Mouse (Mus musculus) CH12.LX (cell line): ENCODE measurements at regions not wholly inside any gene's neighbourhood (a gene's known extent, or its start where the extent isn't known, plus 50 kb on each side); places are given as distances from the start of the nearest gene placed in this dataset.

ENCODE experiments used
- DNase-seq: peaks from one replicate; pipeline ENCODE4 v3.0.0-alpha.2; 2013; ENCODE audit errors: extremely low read depth
- H3K27ac ChIP-seq: 2 replicates; pipeline ENCODE4 v1.5.1; 2012; ENCODE audit warnings: low read depth, mild to moderate bottlenecking, control low read depth, moderate library complexity; ENCODE audit not compliant: insufficient read depth
- H3K27me3 ChIP-seq: replicated peaks from 2 replicates; pipeline ENCODE3; 2012; ENCODE audit warnings: inconsistent platforms
- H3K36me3 ChIP-seq, 2 experiments: replicated peaks in 1 of 2; 2 replicates each; pipeline versions ENCODE3 to v1.6.1; 2012; ENCODE audit warnings: inconsistent platforms in 1 of 2, low read length in 1 of 2, mild to moderate bottlenecking in 1 of 2, mixed read lengths in 1 of 2, moderate library complexity in 1 of 2; ENCODE audit not compliant: control insufficient read depth in 1 of 2, insufficient read depth in 1 of 2
- H3K4me1 ChIP-seq, 2 experiments: 2 replicates each; pipeline ENCODE4 v1.6.1; 2012; ENCODE audit warnings: inconsistent platforms in 1 of 2, moderate library complexity in 1 of 2; ENCODE audit not compliant: insufficient read depth in 2 of 2, control insufficient read depth in 1 of 2
- H3K4me2 ChIP-seq: 2 replicates; pipeline ENCODE4 v1.6.1; 2012; ENCODE audit warnings: low read depth, mild to moderate bottlenecking, control low read depth; ENCODE audit not compliant: poor library complexity, insufficient read depth, severe bottlenecking
- H3K4me3 ChIP-seq, 3 experiments: fragments of 150-350 bp in 1 of 3; sonication (generic) in 1 of 3; replicated peaks in 1 of 3; 2 replicates each; pipeline versions ENCODE3 to v1.5.1; 2011 to 2012; ENCODE audit warnings: low read depth in 2 of 3, low read length in 2 of 3, mild to moderate bottlenecking in 2 of 3, moderate library complexity in 2 of 3, control low read depth in 1 of 3, improper control_type of control experiment in 1 of 3, inconsistent platforms in 1 of 3, mixed read lengths in 1 of 3; ENCODE audit not compliant: poor library complexity in 1 of 3
- H3K79me2 ChIP-seq: replicated peaks from 2 replicates; pipeline ENCODE4 v1.6.1; 2012; ENCODE audit warnings: mild to moderate bottlenecking, moderate library complexity; ENCODE audit not compliant: control insufficient read depth, poor library complexity, insufficient read depth, severe bottlenecking; ENCODE audit errors: extremely low read depth
- H3K9ac ChIP-seq: 2 replicates; pipeline ENCODE4 v1.6.1; 2012; ENCODE audit warnings: low read depth, mild to moderate bottlenecking, control low read depth, moderate library complexity; ENCODE audit not compliant: insufficient read depth
- H3K9me3 ChIP-seq: replicated peaks from 2 replicates; pipeline ENCODE3; 2012; ENCODE audit warnings: low read length, inconsistent platforms, mixed read lengths
- CHD1 ChIP-seq: IDR thresholded peaks from 2 replicates; pipeline ENCODE4 v1.6.1; 2012; ENCODE audit warnings: low read depth, low read length, improper control_type of control experiment, inconsistent platforms
- CTCF ChIP-seq, 2 experiments: IDR thresholded peaks in 1 of 2; conservative IDR thresholded peaks in 1 of 2; 2 replicates each; pipeline ENCODE4 v1.5.1; 2011 to 2012; ENCODE audit warnings: low read depth in 2 of 2, low read length in 2 of 2, improper control_type of control experiment in 1 of 2, inconsistent platforms in 1 of 2, mild to moderate bottlenecking in 1 of 2, moderate library complexity in 1 of 2
- E2F4 ChIP-seq: IDR thresholded peaks from 2 replicates; pipeline ENCODE4 v1.6.1; 2011; ENCODE audit warnings: low read depth, low read length, improper control_type of control experiment; ENCODE audit not compliant: insufficient replicate concordance
- EP300 ChIP-seq: IDR thresholded peaks from 2 replicates; pipeline ENCODE4 v1.6.1; 2011; ENCODE audit warnings: low read length, improper control_type of control experiment
- IRF4 ChIP-seq: IDR thresholded peaks from 2 replicates; pipeline ENCODE4 v1.6.1; 2014; ENCODE audit warnings: low read depth, mild to moderate bottlenecking, inconsistent platforms, low read length, improper control_type of control experiment
- JUN ChIP-seq: IDR thresholded peaks from 2 replicates; pipeline ENCODE4 v1.6.1; 2011; ENCODE audit warnings: low read depth, mild to moderate bottlenecking, low read length, improper control_type of control experiment, moderate library complexity; ENCODE audit not compliant: insufficient read depth
- MYC ChIP-seq: IDR thresholded peaks from 2 replicates; pipeline ENCODE4 v1.6.1; 2011; ENCODE audit warnings: low read depth, mild to moderate bottlenecking, improper control_type of control experiment, low read length
- NELFE ChIP-seq: IDR thresholded peaks from 2 replicates; pipeline ENCODE4 v1.6.1; 2011; ENCODE audit warnings: low read depth, low read length, improper control_type of control experiment
- PAX5 ChIP-seq: IDR thresholded peaks from 2 replicates; pipeline ENCODE4 v1.6.1; 2012; ENCODE audit warnings: low read length, inconsistent platforms, mixed read lengths
- POLR2A ChIP-seq: IDR thresholded peaks from 2 replicates; pipeline ENCODE4 v1.6.1; 2011; ENCODE audit warnings: low read depth, mild to moderate bottlenecking, improper control_type of control experiment, low read length
- RAD21 ChIP-seq: IDR thresholded peaks from 2 replicates; pipeline ENCODE4 v1.6.1; 2011; ENCODE audit warnings: low read depth, mild to moderate bottlenecking, low read length, improper control_type of control experiment, moderate library complexity
- SIN3A ChIP-seq: IDR thresholded peaks from 2 replicates; pipeline ENCODE4 v1.6.1; 2012; ENCODE audit warnings: low read length, improper control_type of control experiment, inconsistent platforms
- TBP ChIP-seq: conservative IDR thresholded peaks from 2 replicates; pipeline ENCODE4 v1.6.1; 2011; ENCODE audit warnings: low read depth, low read length, improper control_type of control experiment
- TCF12 ChIP-seq: IDR thresholded peaks from 2 replicates; pipeline ENCODE4 v1.6.1; 2014; ENCODE audit warnings: low read depth, mild to moderate bottlenecking, inconsistent platforms, low read length, improper control_type of control experiment
- UBTF ChIP-seq: IDR thresholded peaks from 2 replicates; pipeline ENCODE4 v1.6.1; 2012; ENCODE audit warnings: low read depth, mild to moderate bottlenecking, inconsistent platforms, low read length, improper control_type of control experiment, moderate library complexity
- USF1 ChIP-seq: IDR thresholded peaks from 2 replicates; pipeline ENCODE4 v1.6.1; 2014; ENCODE audit warnings: low read depth, mild to moderate bottlenecking, inconsistent platforms, low read length, improper control_type of control experiment
- USF2 ChIP-seq: conservative IDR thresholded peaks from 2 replicates; pipeline ENCODE4 v1.6.1; 2011; ENCODE audit warnings: low read depth, low read length, improper control_type of control experiment
- ZC3H11A ChIP-seq: IDR thresholded peaks from 2 replicates; pipeline ENCODE4 v1.6.1; 2012; ENCODE audit warnings: low read depth, mild to moderate bottlenecking, inconsistent platforms, low read length, improper control_type of control experiment
- ZKSCAN1 ChIP-seq: IDR thresholded peaks from 2 replicates; pipeline ENCODE4 v1.6.1; 2012; ENCODE audit warnings: low read depth, inconsistent platforms, low read length, improper control_type of control experiment, borderline replicate concordance
- ZMIZ1 ChIP-seq: IDR thresholded peaks from 2 replicates; pipeline ENCODE4 v1.6.1; 2012; ENCODE audit warnings: low read depth, mild to moderate bottlenecking, inconsistent platforms, low read length, improper control_type of control experiment
- dilution Hi-C: fragments of 300-500 bp; cut with MboI; formaldehyde crosslinking; loops from 2 replicates; pipeline ENCODE4 v1.14.3; 2020; ENCODE audit warnings: low sequenced_read_pairs; ENCODE audit not compliant: extremely low pct_unique_long_range_greater_than_20kb, extremely low pct_ligation_motif_present
- in situ Hi-C: fragments of 300-500 bp; cut with MboI; formaldehyde crosslinking; loops from 3 replicates; pipeline ENCODE4 v1.14.3; 2019; ENCODE audit warnings: low sequenced_read_pairs, low pct_ligation_motif_present, low pct_unique_long_range_greater_than_20kb, mixed read lengths

DNA sequence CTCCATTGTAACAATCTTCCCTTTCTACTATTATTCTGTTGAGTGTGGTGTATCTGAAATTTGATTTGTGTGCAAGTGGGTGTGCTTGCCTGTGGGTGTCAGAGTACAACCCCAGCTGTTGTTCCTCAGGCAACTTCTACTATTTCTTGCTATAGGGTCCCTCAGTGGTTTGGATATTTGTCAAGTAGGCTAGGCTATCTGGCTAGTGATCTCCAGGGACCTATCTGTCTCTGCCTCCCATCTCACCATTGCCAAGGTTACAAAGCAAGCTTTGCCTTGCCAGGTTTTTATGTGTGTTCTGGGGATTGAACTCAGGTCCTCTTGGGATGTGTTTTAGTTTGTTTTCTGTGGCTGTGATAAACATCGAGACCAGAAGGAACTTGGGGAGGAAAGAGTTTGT, 74.1 kb upstream of the Stt3b start:
- H3K9ac ChIP-seq: no peak overlapping the region
- TF ChIP-seq TCF12 (no peak), UBTF (no peak), EP300 (no peak)
- no peak for DNase-seq
- H3K4me2 ChIP-seq: no peak overlapping the region
- H3K27me3 ChIP-seq: no peaks in the 10 kb centered on the region
- in situ Hi-C loops: no loop called here
- no peaks in the 10 kb centered on the region for H3K9me3 ChIP-seq
- H3K79me2 ChIP-seq: no peaks in the 10 kb centered on the region
- peaks cover 2 to 5% of the 10 kb centered on the region in 2 experiments; a peak in 3 of 4 replicates for H3K4me1 ChIP-seq
- no peak overlapping the region for H3K4me3 ChIP-seq
- dilution Hi-C loops: no loop called here
- no peaks in the 10 kb centered on the region for H3K36me3 ChIP-seq
- no peak overlapping the region for H3K27ac ChIP-seq

DNA sequence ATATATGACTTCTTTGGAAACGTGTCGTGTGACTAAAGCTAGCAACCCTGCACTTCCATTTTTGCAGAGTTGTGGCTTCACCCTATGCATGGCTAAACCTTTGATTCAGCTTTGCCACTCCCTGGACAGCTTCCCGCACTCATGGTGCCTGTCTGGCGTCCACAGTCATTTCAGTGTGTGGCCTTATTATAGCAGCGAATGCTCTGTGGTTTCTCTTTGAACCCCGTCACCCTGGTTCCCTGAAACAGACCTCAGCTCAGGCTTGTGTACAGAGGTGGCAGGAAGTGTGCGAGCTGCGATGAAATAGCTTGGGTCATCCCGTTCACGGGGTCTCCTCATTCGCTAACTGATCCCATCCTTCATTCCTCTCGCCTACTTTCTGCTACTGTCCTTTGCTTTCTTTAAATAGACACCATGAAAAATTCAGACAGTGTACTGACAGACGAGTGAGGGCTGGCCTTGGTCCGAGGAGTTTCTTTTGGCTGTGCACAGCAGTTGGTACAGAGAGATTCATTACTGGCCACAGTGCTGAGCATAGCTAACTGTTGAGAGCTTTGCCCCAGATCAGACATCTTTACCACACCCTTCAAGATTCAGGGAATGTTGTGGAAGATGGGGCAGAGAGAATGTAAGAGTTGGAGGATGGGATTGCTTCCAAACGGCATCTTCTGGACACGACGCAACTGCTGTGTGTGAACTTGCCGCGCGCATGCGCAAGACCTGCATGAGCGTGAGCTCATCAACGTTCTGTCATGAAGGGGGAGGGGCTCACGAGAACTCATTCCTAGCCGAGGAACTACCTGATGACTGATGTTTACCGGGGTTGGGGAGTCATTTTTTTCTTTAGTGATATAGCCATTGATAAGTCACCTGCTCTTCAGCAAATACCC, 77.5 kb upstream of the Stt3b start:
- in situ Hi-C loops (no loop called here), dilution Hi-C loops (no loop called here)
- no peaks in the 10 kb centered on the region for H3K36me3 ChIP-seq
- H3K79me2 ChIP-seq: no peaks in the 10 kb centered on the region
- no peak for DNase-seq
- TF ChIP-seq IRF4: no peak
- no peak for TF ChIP-seq SIN3A
- TF ChIP-seq ZMIZ1: no peak
- no peak for TF ChIP-seq NELFE
- TF ChIP-seq USF2: no peak
- peaks cover 15 to 27% of the 10 kb centered on the region in 2 experiments for H3K4me1 ChIP-seq
- peak overlapping the region; percentile 31; the same call in 1 of the 2 replicates for H3K4me2 ChIP-seq
- no peaks in the 10 kb centered on the region for H3K9me3 ChIP-seq
- H3K27me3 ChIP-seq: no peaks in the 10 kb centered on the region
- no peak overlapping the region for H3K9ac ChIP-seq
- no peak overlapping the region for H3K4me3 ChIP-seq
- H3K27ac ChIP-seq: no peak overlapping the region

DNA sequence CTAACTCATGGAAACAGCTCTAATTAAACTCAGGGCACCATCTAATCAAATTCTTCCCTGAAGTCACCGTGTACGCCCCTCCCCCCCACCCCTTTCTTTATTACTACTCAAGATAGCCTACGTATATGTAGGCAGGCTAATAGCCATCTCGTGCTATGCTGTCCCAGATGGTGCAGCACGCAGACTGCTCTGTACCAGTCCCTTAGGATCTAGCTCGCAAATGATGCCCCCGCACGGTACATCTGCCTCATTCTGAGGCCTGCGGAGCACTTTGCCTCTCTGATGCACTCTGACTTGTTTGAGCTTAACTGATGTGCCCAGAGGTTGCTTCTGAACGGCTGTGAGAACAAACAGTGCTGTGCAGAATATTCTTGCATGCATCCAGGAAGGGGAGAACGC, 78.1 kb upstream of the Stt3b start:
- in situ Hi-C loops: no loop called here

More for the DNA sequence above, 78.1 kb upstream of the Stt3b start:
- Histone ChIP-seq H3K36me3 (no peaks in the 10 kb centered on the region), H3K4me2 (no peak overlapping the region), H3K27ac (no peak overlapping the region), H3K79me2 (no peaks in the 10 kb centered on the region), H3K4me3 (no peak overlapping the region), H3K9ac (no peak overlapping the region), H3K27me3 (no peaks in the 10 kb centered on the region), H3K4me1 (peaks cover 15 to 28% of the 10 kb centered on the region in 2 experiments), H3K9me3 (no peaks in the 10 kb centered on the region)
- TF ChIP-seq EP300 (no peak), ZKSCAN1 (no peak), TBP (no peak), CTCF (conservative IDR thresholded peaks at IDR 0.05 in 1 of 2, IDR thresholded peaks at IDR 0.05 in 1 of 2; ENCODE audit: low read depth in 2 of 2, low read length in 2 of 2) (no peak), POLR2A (no peak), ZC3H11A (no peak), RAD21 (no peak), JUN (no peak), USF2 (no peak), E2F4 (no peak), PAX5 (no peak), UBTF (no peak), USF1 (no peak), MYC (no peak), CHD1 (no peak)
- no peak for DNase-seq
- dilution Hi-C loops: no loop called here
